Mouse (Mus musculus) liver, adult 2 months (tissue): ENCODE results near the gene Maats1. TPM values are rescaled to one million over a fixed set of nuclear protein-coding genes. Genes with fewer than 3 reads are reported as not detected.

Experiments used
- DNase-seq: peaks from one replicate; pipeline ENCODE4 v3.0.0-alpha.2; 2011; ENCODE audit warnings: low read depth, low spot score; ENCODE audit errors: extremely low read depth
- H3K27ac ChIP-seq: fragments of 200-500 bp; replicated peaks from 2 replicates; pipeline ENCODE4 v1.5.1; 2012; ENCODE audit warnings: low read depth, mild to moderate bottlenecking, control low read depth, inconsistent platforms, low read length; ENCODE audit not compliant: insufficient read depth
- H3K27me3 ChIP-seq: fragments of 200-500 bp; 2 replicates; pipeline ENCODE4 v1.6.1; 2012; ENCODE audit warnings: mild to moderate bottlenecking, moderate library complexity, low read length, inconsistent platforms; ENCODE audit not compliant: control insufficient read depth, insufficient read depth
- H3K36me3 ChIP-seq: fragments of 200-500 bp; 2 replicates; pipeline ENCODE4 v1.6.1; 2012; ENCODE audit warnings: low read length, inconsistent platforms; ENCODE audit not compliant: control insufficient read depth, insufficient read depth
- H3K4me1 ChIP-seq: fragments of 200-500 bp; 2 replicates; pipeline ENCODE4 v1.6.1; 2011; ENCODE audit warnings: low read length; ENCODE audit not compliant: control insufficient read depth, insufficient read depth
- H3K4me3 ChIP-seq: fragments of 200-500 bp; 2 replicates; pipeline ENCODE4 v1.5.1; 2011; ENCODE audit warnings: low read depth, mild to moderate bottlenecking, control low read depth, low read length, moderate library complexity; ENCODE audit not compliant: insufficient read depth
- H3K79me2 ChIP-seq: fragments of 200-500 bp; 2 replicates; pipeline ENCODE4 v1.6.1; 2012; ENCODE audit warnings: inconsistent platforms, mild to moderate bottlenecking, low read length, moderate library complexity; ENCODE audit not compliant: control insufficient read depth, insufficient read depth
- H3K9ac ChIP-seq: fragments of 200-500 bp; 2 replicates; pipeline ENCODE4 v1.6.1; 2012; ENCODE audit warnings: low read depth, mild to moderate bottlenecking, control low read depth, inconsistent platforms, low read length
- CTCF ChIP-seq: fragments of 200-500 bp; IDR thresholded peaks from 2 replicates; pipeline ENCODE4 v1.5.1; 2011; ENCODE audit warnings: low read depth, low read length, control low read depth
- POLR2A ChIP-seq: fragments of 200-500 bp; IDR thresholded peaks from 2 replicates; pipeline ENCODE4 v1.6.1; 2011; ENCODE audit warnings: low read length, control low read depth; ENCODE audit not compliant: insufficient read depth; ENCODE audit errors: extremely low read depth
- WGBS: fragments of 180-500 bp; shearing (Covaris S2); methylation state at CpG from one replicate; pipeline ENCODE4 v1.1.7; 2018; 5-methylcytosine and 5-hydroxymethylcytosine counted together
- polyA plus RNA-seq: library from polyadenylated mRNA; depleted of rRNA; stranded (reverse); fragments of >200 nt; gene quantifications from 2 replicates; pipeline ENCODE4 v1.2.3, GENCODE M21; 2012
- total RNA-seq: library from RNA; depleted of rRNA; stranded (reverse); fragments of >200 nt; gene quantifications from 2 replicates; pipeline ENCODE4 v1.2.3, GENCODE M21; 2014

The Maats1 gene
- total and polyA plus RNA-seq, 2 experiments, result not detected

DNA sequence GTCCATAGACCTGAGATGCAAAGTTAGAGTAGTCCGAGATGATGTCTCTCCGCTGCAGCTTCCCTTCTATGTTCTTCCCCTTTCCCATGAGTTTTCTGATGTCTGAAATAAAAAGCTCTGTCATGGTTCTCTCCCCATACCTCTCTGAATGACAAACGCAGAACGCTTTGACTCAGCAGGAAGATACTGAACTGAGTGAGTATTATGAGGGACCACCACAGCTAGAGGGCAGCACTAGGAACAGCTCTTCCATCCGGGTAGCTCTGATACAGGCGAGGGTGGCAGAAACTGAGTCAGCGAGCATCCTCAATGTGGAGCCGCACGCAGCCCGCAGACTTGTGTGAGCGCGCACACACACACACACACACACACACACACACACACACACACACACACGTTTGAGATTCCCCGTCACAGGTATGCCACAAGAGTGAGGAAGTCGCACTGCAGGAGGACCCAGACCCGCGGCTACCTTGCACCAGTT lies 20.4 kb downstream of the Maats1 start:
- 36% methylated on average over 17 of the region's 17 CpGs for WGBS
- peak; percentile 26 for DNase-seq
- Histone ChIP-seq H3K27me3 (no peaks in the 10 kb centered on the region), H3K9ac (no peak overlapping the region), H3K36me3 (no peaks in the 10 kb centered on the region), H3K27ac (no peak overlapping the region), H3K4me1 (no peaks in the 10 kb centered on the region; the same call in 1 of the 2 replicates), H3K4me3 (no peak overlapping the region), H3K79me2 (no peaks in the 10 kb centered on the region)
- TF ChIP-seq CTCF (peak; percentile 69), POLR2A (no peak)

DNA sequence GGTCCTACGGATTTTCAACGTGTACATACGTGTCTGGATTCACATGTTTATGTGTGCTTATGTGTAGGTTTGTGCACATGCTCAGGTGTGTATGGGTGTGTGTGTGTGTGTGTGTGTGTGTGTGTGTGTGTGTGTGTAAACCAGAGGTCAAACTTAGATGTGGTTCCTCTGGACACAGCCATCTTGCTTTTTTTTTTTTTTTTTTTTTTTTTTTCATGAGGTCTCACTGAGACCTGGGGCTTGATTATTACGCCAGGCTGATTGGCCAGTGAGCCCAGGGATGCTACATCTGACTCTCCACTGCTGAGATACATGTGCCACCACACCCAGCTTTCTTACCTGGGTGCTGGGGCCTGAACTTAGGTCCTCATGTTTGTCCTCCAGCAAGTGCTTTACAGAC lies 22.9 kb downstream of the Maats1 start:
- DNase-seq, result no peak
- Histone ChIP-seq H3K27ac (no peak overlapping the region), H3K79me2 (no peaks in the 10 kb centered on the region), H3K4me1 (no peaks in the 10 kb centered on the region; the same call in 1 of the 2 replicates), H3K9ac (no peak overlapping the region), H3K4me3 (no peak overlapping the region), H3K36me3 (no peaks in the 10 kb centered on the region), H3K27me3 (no peaks in the 10 kb centered on the region)
- 94% methylated on average over 4 of the region's 4 CpGs for WGBS
- TF ChIP-seq POLR2A, result no peak
- no peak for TF ChIP-seq CTCF

DNA sequence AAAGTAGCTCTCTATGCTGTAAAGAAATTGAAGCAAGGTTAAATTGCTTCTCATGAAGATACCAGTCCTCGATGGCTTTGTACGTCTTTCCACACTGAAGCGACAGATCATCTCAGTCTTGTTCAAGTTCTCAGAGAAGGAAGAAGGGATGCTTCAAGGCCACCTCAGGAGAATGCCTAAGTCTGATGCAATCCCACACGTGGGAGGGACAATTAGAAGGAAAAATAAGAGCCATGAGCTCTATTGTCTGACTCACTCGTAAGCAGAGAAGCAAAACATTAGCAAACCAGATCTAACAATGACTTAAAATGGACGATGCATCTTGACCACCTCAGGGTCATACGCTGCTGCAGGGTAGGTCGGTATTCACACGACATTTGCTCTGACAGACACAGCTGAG lies 23.5 kb downstream of the Maats1 start:
- Histone ChIP-seq H3K79me2 (no peaks in the 10 kb centered on the region), H3K27me3 (no peaks in the 10 kb centered on the region), H3K36me3 (no peaks in the 10 kb centered on the region), H3K4me1 (no peaks in the 10 kb centered on the region; the same call in 1 of the 2 replicates), H3K27ac (no peak overlapping the region), H3K9ac (no peak overlapping the region), H3K4me3 (no peak overlapping the region)
- no peak for DNase-seq
- no peak for TF ChIP-seq POLR2A
- no peak for TF ChIP-seq CTCF
- 77% methylated on average over 9 of the region's 9 CpGs for WGBS

DNA sequence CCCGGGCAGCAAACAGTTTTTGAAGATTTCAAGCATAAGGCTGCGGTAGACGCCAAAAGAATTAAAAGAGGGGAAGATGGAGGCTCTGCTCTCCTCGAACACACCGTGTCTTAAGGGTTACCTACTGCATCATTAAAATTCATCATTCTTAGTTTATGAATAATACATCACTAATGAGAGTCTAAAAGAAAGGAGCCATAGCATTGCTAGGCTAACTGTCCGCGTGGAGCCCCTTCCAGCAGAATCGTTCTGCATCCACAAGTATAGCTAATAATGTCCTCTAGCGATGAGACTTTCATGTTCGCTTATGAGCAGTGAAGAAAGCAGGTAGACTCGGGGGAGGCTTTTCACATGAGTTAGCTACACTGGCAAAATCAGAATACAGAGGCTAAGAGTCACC lies 33.7 kb downstream of the Maats1 start:
- H3K27ac ChIP-seq, result no peak overlapping the region
- 95% methylated on average over 11 of the region's 11 CpGs for WGBS
- no peak for DNase-seq
- H3K36me3 ChIP-seq, result no peaks in the 10 kb centered on the region
- no peaks in the 10 kb centered on the region for H3K79me2 ChIP-seq
- H3K4me1 ChIP-seq, result no peaks in the 10 kb centered on the region; the same call in 1 of the 2 replicates
- no peak overlapping the region for H3K4me3 ChIP-seq
- no peaks in the 10 kb centered on the region for H3K27me3 ChIP-seq
- TF ChIP-seq CTCF (no peak), POLR2A (no peak)
- no peak overlapping the region for H3K9ac ChIP-seq

DNA sequence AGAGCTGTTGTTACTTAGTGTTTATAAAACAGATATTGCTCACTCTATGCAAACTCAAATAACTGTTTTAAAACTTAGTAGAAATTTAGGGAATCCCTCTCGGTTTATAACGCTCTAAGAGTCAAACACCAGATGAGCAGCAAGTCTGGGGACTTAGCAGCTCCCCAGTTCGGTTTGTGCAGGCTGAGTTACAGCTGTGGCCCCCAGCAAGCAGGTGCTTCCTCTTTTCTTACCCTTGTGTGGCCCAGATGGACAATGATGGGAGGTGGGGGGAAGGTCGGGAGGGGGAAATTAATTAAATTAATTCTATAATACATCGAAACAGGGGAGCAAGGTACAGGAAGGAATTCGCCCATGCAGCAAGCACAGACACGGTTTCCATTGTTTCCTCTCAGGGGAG lies 34.3 kb downstream of the Maats1 start:
- Histone ChIP-seq H3K9ac (no peak overlapping the region), H3K27me3 (no peaks in the 10 kb centered on the region), H3K4me1 (no peaks in the 10 kb centered on the region; the same call in 1 of the 2 replicates), H3K36me3 (no peaks in the 10 kb centered on the region), H3K79me2 (no peaks in the 10 kb centered on the region), H3K4me3 (no peak overlapping the region), H3K27ac (no peak overlapping the region)
- no peak for DNase-seq
- TF ChIP-seq POLR2A (no peak), CTCF (no peak)
- WGBS, result 78% methylated on average over 7 of the region's 7 CpGs

DNA sequence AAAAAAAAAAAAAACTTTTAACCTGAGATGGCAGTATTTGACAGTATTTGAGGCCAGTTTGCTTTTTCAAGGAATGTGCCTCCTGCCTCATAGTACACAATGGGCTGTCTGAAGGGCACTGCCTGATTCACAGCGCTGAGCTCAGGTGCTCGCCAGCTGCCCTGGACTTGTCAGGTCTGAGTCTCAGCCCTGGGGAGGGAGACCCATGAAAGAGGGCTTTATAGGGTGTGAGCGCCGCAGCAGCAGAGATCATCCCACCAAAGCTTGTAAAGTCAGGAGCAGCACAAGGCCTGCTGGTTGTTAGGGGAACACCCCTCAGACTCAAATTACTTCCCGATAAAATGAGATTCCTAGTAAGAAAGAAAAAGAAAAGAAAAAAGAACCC lies 34.7 kb downstream of the Maats1 start:
- H3K4me3 ChIP-seq, result no peak overlapping the region
- no peaks in the 10 kb centered on the region for H3K36me3 ChIP-seq
- 81% methylated on average over 5 of the region's 5 CpGs for WGBS
- H3K27me3 ChIP-seq, result no peaks in the 10 kb centered on the region
- DNase-seq, result no peak
- no peaks in the 10 kb centered on the region; the same call in 1 of the 2 replicates for H3K4me1 ChIP-seq
- no peak overlapping the region for H3K27ac ChIP-seq
- TF ChIP-seq POLR2A, result no peak
- no peak for TF ChIP-seq CTCF
- H3K9ac ChIP-seq, result no peak overlapping the region
- no peaks in the 10 kb centered on the region for H3K79me2 ChIP-seq
